Mouse (Mus musculus): Measurements from ENCODE around the gene Pdia3. TPM values are rescaled to one million over a fixed set of nuclear protein-coding genes. Genes with fewer than 3 reads are reported as not detected.
"Not testable (repeated sequence)": the region's sequence is repeated elsewhere in the genome, so short reads cannot be mapped to it uniquely, and the experiment has no call there.

Pdia3 gene
- polyA plus RNA-seq (2011; ENCODE audit: insufficient read depth, insufficient read length, low replicate concordance, missing spikeins) = 113 and 230 TPM in 2 replicates

DNA sequence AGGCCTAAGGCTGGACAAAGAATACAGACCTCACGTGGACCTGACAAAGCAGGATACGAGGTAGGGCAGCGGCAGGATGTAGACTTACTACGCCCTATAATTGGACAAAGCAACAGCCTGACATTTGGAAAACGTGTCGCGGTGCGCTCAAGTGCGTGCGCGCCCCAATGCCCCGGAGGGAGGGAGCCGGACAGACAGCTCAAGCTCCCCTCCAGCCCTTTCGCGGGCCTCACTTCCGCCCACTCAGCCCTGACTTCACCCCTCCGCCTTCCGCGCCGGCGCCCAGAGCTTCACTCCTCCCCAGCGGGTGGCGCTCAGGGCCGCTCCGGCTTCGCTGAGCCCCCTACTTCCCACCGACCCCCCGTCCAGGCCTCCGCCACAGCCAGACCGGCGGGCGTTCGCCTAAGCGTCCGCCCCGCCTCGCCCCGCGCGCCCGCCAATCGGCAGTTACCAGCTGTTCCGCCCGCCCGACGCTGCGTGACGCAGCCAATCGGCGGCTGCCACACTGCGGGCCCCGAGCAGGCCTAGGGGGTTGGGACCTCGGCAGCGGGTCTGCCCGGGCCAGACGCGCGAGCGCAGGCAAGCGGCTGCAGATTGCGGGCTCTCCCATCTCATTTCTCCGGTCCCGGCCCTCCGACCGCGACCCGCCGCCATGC lies at the start of gene Pdia3, which contains the start of gene Catsper2:
TSS of gene Pdia3 (plus strand) at position 389 of the 656 bp plus-strand sequence.
TSS of gene Catsper2 (minus strand) at position 406 of the 656 bp plus-strand sequence.
- peak within 1 kb of the TSS; percentile 96 for H3K27ac ChIP-seq (ENCODE audit: control insufficient read depth, insufficient read depth, low read depth, low read length, poor library complexity)
- no peaks in the 10 kb centered on the region for H3K4me1 ChIP-seq (ENCODE audit: control insufficient read depth, insufficient read depth, low read length)
- peak; percentile 91 for TF ChIP-seq POLR2A (IDR thresholded peaks at IDR 0.05; ENCODE audit: borderline replicate concordance, control insufficient read depth, low read depth, low read length)
- TF ChIP-seq CTCF (IDR thresholded peaks at IDR 0.05; ENCODE audit: control insufficient read depth, insufficient read depth, low read length) = no peak
- peak within 1 kb of the TSS; percentile 97 for H3K4me3 ChIP-seq (replicated peaks; ENCODE audit: control insufficient read depth, low read depth, low read length)
- under 1% methylated on average over 68 of the region's 68 CpGs for WGBS

DNA sequence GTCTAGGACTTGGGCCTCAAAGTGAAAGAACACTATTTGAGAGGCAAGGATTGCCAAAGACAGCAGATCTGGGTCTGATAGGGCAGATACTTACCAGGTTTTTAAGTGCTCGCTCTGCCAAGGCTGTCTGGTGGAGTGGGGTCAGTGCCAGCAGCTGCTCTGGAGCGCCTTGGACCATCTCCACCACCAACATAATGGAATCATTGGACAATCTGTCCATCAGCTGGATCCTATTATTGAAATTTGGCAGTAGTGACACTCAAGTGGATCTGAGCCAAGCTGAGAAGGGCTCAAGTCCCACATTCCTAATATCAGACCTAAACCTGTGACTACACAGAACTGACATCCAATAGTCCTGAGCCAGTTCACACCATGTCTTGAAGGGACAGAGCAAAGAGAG lies 44.7 kb upstream of the Pdia3 start:
- no peak for TF ChIP-seq CTCF (IDR thresholded peaks at IDR 0.05; ENCODE audit: control insufficient read depth, insufficient read depth, low read length)
- no peak for TF ChIP-seq POLR2A (IDR thresholded peaks at IDR 0.05; ENCODE audit: borderline replicate concordance, control insufficient read depth, low read depth, low read length)
- no peaks in the 10 kb centered on the region for H3K4me1 ChIP-seq (ENCODE audit: control insufficient read depth, insufficient read depth, low read length)

DNA sequence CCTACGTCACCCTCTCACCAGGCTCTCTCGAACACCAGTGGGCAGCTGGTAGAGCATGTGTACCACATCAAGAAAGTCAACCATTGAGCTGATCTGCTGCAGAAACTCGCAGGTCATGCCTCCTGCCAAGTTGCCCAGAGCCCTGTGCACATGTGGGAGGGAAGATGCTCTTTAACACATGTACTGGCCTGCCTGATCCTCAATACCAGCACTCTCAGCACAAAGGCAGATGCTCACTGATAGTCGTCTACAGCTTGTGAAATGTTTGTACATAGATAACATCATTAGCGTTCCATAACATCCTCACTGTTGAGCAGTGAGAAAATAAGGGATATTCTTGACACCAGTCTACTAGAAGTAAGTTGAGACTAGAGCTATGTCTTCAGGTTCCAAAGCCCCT lies 42.7 kb upstream of the Pdia3 start:
- 84% methylated on average over 5 of the region's 5 CpGs for WGBS

More for the DNA sequence above, 44.7 kb upstream of the Pdia3 start:
- 69% methylated on average over 2 of the region's 2 CpGs for WGBS
- Histone ChIP-seq H3K4me3 (replicated peaks; ENCODE audit: control insufficient read depth, low read depth, low read length) (no peak overlapping the region), H3K27ac (ENCODE audit: control insufficient read depth, insufficient read depth, low read depth, low read length, poor library complexity) (no peak overlapping the region)

DNA sequence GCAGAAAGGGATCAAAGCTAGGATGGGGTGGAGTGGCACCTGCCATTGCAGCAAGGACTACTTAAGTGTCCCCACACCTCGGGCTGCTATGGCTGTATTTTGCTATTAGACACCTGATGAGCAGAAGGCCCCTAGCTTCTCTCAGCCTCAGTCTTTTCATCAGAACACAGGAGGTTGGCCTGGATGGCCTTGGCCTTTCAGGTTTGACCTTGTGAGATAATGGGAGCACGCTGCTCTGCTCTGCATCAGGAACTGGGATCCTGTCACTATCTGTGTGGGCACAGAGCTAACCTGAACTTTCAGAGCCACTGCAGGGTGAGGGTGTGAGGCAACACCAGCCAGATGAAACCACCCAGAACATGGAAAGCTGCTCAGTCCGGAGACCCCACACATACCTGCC lies 41.3 kb upstream of the Pdia3 start:
- Histone ChIP-seq H3K4me1 (ENCODE audit: control insufficient read depth, insufficient read depth, low read length) (no peaks in the 10 kb centered on the region), H3K4me3 (replicated peaks; ENCODE audit: control insufficient read depth, low read depth, low read length) (no peak overlapping the region), H3K27ac (ENCODE audit: control insufficient read depth, insufficient read depth, low read depth, low read length, poor library complexity) (no peak overlapping the region)
- WGBS = 75% methylated on average over 3 of the region's 3 CpGs
- TF ChIP-seq CTCF (IDR thresholded peaks at IDR 0.05; ENCODE audit: control insufficient read depth, insufficient read depth, low read length) (no peak), POLR2A (IDR thresholded peaks at IDR 0.05; ENCODE audit: borderline replicate concordance, control insufficient read depth, low read depth, low read length) (no peak)

More for the DNA sequence above, 42.7 kb upstream of the Pdia3 start:
- H3K27ac ChIP-seq (ENCODE audit: control insufficient read depth, insufficient read depth, low read depth, low read length, poor library complexity) = no peak overlapping the region
- no peak for TF ChIP-seq CTCF (IDR thresholded peaks at IDR 0.05; ENCODE audit: control insufficient read depth, insufficient read depth, low read length)
- TF ChIP-seq POLR2A (IDR thresholded peaks at IDR 0.05; ENCODE audit: borderline replicate concordance, control insufficient read depth, low read depth, low read length) = no peak
- H3K4me1 ChIP-seq (ENCODE audit: control insufficient read depth, insufficient read depth, low read length) = no peaks in the 10 kb centered on the region
- H3K4me3 ChIP-seq (replicated peaks; ENCODE audit: control insufficient read depth, low read depth, low read length) = no peak overlapping the region

DNA sequence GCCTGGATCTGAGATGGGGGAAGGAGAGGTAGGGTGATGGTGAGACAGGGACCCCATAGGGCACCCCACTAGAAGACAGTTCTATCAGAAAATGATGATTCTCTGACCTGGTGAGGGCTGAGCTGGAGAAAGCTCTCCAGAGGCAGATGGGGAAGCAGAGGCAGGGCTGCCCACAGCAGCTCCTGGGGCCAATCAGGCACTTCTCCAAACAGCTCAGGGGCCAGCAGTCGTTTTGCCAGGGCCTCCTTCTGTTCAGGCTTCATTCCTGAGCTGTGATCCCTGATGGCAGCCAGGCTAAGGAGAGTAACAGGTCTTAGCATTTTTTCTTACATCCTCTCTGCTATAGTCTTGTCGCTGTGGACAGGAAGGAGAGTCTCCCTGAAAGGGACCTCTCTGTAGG lies 38.8 kb upstream of the Pdia3 start:
- Histone ChIP-seq H3K4me3 (replicated peaks; ENCODE audit: control insufficient read depth, low read depth, low read length) (no peak overlapping the region), H3K27ac (ENCODE audit: control insufficient read depth, insufficient read depth, low read depth, low read length, poor library complexity) (no peak overlapping the region), H3K4me1 (ENCODE audit: control insufficient read depth, insufficient read depth, low read length) (no peaks in the 10 kb centered on the region)
- TF ChIP-seq POLR2A (IDR thresholded peaks at IDR 0.05; ENCODE audit: borderline replicate concordance, control insufficient read depth, low read depth, low read length) (no peak), CTCF (IDR thresholded peaks at IDR 0.05; ENCODE audit: control insufficient read depth, insufficient read depth, low read length) (no peak)
- WGBS = 52% methylated on average over 2 of the region's 2 CpGs

DNA sequence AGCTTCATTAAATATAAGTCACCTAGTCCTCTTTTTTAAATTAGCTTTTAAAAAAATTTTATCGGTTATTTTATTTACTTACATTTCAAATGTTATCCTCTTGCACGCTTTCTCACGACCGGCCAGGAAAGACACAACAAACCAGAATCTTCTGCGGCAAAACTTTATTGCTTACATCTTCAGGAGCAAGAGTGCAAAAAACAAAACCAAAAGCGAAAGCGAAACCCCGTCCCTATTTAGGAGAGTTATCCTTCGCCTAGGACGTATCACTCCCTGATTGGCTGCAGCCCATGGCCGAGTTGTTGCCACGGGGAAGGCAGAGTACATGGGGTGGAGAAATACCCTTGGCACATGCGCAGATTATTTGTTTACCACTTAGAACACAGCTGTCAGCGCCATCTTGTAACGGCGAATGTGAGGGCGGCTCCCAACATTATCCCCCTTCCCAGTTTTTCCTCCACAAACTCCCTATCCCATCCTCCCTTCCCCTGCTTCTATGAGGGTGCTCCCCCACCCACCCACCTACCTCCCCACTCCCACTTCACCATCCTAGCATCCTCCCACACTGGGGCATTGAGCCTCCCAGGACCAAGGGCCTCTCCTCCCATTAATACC lies 26.5 kb upstream of the Pdia3 start, which contains the start of gene Strc:
TSS of gene Strc (minus strand) at position 208 of the 615 bp plus-strand sequence.
- not testable (repeated sequence) for H3K4me1 ChIP-seq (ENCODE audit: control insufficient read depth, insufficient read depth, low read length); H3K4me3 ChIP-seq (replicated peaks; ENCODE audit: control insufficient read depth, low read depth, low read length); H3K27ac ChIP-seq (ENCODE audit: control insufficient read depth, insufficient read depth, low read depth, low read length, poor library complexity)
- 90% methylated on average over 16 of the region's 17 CpGs for WGBS

DNA sequence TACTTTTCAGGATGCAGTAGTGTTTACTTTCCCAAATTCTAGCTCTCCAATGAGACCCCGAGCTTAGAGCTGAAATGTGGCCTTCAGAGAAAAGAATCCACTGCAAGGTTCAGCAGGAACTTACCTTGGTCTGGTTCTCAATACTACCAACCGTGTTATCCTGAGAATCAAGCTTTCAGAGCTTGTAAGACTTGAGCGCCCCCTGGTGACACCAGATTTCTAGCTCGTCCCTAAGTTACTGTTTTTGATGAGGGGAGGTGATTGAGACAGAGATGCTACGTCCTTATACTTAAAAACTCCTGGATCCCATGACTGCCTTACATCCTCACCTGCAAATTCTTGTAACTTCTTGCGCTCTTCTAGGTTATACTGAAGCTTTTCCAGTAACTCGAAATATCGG lies 17.0 kb upstream of the Pdia3 start:
- WGBS = 22% methylated on average over 8 of the region's 8 CpGs
- no peak for TF ChIP-seq CTCF (IDR thresholded peaks at IDR 0.05; ENCODE audit: control insufficient read depth, insufficient read depth, low read length)
- TF ChIP-seq POLR2A (IDR thresholded peaks at IDR 0.05; ENCODE audit: borderline replicate concordance, control insufficient read depth, low read depth, low read length) = no peak
- H3K27ac ChIP-seq (ENCODE audit: control insufficient read depth, insufficient read depth, low read depth, low read length, poor library complexity) = no peak overlapping the region
- H3K4me1 ChIP-seq (ENCODE audit: control insufficient read depth, insufficient read depth, low read length) = no peaks in the 10 kb centered on the region
- H3K4me3 ChIP-seq (replicated peaks; ENCODE audit: control insufficient read depth, low read depth, low read length) = no peak overlapping the region

DNA sequence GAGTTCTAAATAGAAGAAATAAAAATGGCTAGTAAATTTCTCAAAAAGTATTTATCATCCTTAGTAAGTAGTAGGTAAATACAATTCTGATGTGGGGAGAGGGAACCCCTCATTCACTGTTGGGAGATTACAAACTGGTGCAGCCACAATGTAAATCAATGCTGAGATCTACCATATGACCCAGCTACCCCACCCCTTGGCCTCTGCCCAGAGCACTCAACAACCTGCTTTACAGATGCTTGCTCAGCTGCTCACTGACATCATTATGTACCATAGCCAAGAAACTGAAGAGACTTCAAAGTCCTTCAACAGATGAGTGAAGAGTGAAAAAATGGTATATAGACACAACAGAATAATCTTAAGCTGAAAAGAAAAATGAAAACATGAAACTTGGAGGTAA lies 10.3 kb upstream of the Pdia3 start:
- Histone ChIP-seq H3K4me1 (ENCODE audit: control insufficient read depth, insufficient read depth, low read length) (no peaks in the 10 kb centered on the region), H3K27ac (ENCODE audit: control insufficient read depth, insufficient read depth, low read depth, low read length, poor library complexity) (no peak overlapping the region), H3K4me3 (replicated peaks; ENCODE audit: control insufficient read depth, low read depth, low read length) (no peak overlapping the region)
- no peak for TF ChIP-seq CTCF (IDR thresholded peaks at IDR 0.05; ENCODE audit: control insufficient read depth, insufficient read depth, low read length)
- no peak for TF ChIP-seq POLR2A (IDR thresholded peaks at IDR 0.05; ENCODE audit: borderline replicate concordance, control insufficient read depth, low read depth, low read length)

Data from bone marrow, adult 2 months (tissue).